Mouse (Mus musculus) MEL (cell line): ENCODE measurements around the gene Cenpf.
"Not testable (repeated sequence)": the region's sequence is repeated elsewhere in the genome, so short reads cannot be mapped to it uniquely, and the experiment has no call there.

Experiments
- CHD1 ChIP-seq: IDR thresholded peaks from 2 replicates; pipeline ENCODE4 v1.6.1; 2012; ENCODE audit warnings: low read depth, mild to moderate bottlenecking, inconsistent platforms, low read length, improper control_type of control experiment
- CTCF ChIP-seq, 3 experiments: IDR thresholded peaks in 2 of 3; conservative IDR thresholded peaks in 1 of 3; 2 replicates each; pipeline ENCODE4 v1.5.1; 2011 to 2012; ENCODE audit warnings: low read length in 3 of 3, low read depth in 2 of 3, mild to moderate bottlenecking in 2 of 3, improper control_type of control experiment in 1 of 3, inconsistent platforms in 1 of 3, mixed read lengths in 1 of 3, moderate library complexity in 1 of 3; ENCODE audit not compliant: control insufficient read depth in 1 of 3, insufficient read depth in 1 of 3, poor library complexity in 1 of 3, severe bottlenecking in 1 of 3
- E2F4 ChIP-seq: IDR thresholded peaks from 2 replicates; pipeline ENCODE4 v1.6.1; 2011; ENCODE audit warnings: low read depth, low read length, improper control_type of control experiment, borderline replicate concordance
- ELF1 ChIP-seq: IDR thresholded peaks from 2 replicates; pipeline ENCODE4 v1.6.1; 2014; ENCODE audit warnings: low read depth, mild to moderate bottlenecking, inconsistent platforms, low read length, improper control_type of control experiment, moderate library complexity
- EP300 ChIP-seq, 2 experiments: IDR thresholded peaks; 2 replicates each; pipeline ENCODE4 v1.6.1; 2011; ENCODE audit warnings: improper control_type of control experiment in 2 of 2, low read length in 2 of 2, low read depth in 1 of 2, mild to moderate bottlenecking in 1 of 2
- HCFC1 ChIP-seq: IDR thresholded peaks from 2 replicates; pipeline ENCODE4 v1.6.1; 2012; ENCODE audit warnings: low read depth, mild to moderate bottlenecking, inconsistent platforms, low read length, improper control_type of control experiment, moderate library complexity
- JUND ChIP-seq: IDR thresholded peaks from 2 replicates; pipeline ENCODE4 v1.6.1; 2011; ENCODE audit warnings: low read depth, mild to moderate bottlenecking, improper control_type of control experiment, low read length
- MAX ChIP-seq: IDR thresholded peaks from 2 replicates; pipeline ENCODE4 v1.6.1; 2011; ENCODE audit warnings: low read length, improper control_type of control experiment
- MAZ ChIP-seq: IDR thresholded peaks from 2 replicates; pipeline ENCODE4 v1.6.1; 2012; ENCODE audit warnings: low read depth, mild to moderate bottlenecking, inconsistent platforms, low read length, improper control_type of control experiment
- POLR2A ChIP-seq, 2 experiments: IDR thresholded peaks; 2 replicates each; pipeline ENCODE4 v1.6.1; 2011 to 2012; ENCODE audit warnings: low read length in 2 of 2, mild to moderate bottlenecking in 2 of 2, control low read depth in 1 of 2, improper control_type of control experiment in 1 of 2, low read depth in 1 of 2, moderate library complexity in 1 of 2; ENCODE audit not compliant: control insufficient read depth in 1 of 2, insufficient read depth in 1 of 2, poor library complexity in 1 of 2
- TBP ChIP-seq: IDR thresholded peaks from 2 replicates; pipeline ENCODE4 v1.8.0; 2011; ENCODE audit warnings: low read depth, low read length, improper control_type of control experiment
- UBTF ChIP-seq: IDR thresholded peaks from 2 replicates; pipeline ENCODE4 v1.6.1; 2012; ENCODE audit warnings: low read depth, mild to moderate bottlenecking, inconsistent platforms, low read length, improper control_type of control experiment, moderate library complexity, borderline replicate concordance; ENCODE audit not compliant: insufficient read depth

GRCm38 (mm10) chr1:189692442-189692841 is 4.6 kb upstream of the Cenpf start:
- not testable (repeated sequence) for TF ChIP-seq ELF1; CHD1; UBTF; HCFC1; TBP; MAZ; EP300 (IDR thresholded peaks at IDR 0.05; ENCODE audit: low read depth in 1 of 2, low read length in 2 of 2); E2F4; CTCF (IDR thresholded peaks at IDR 0.05 in 2 of 3, conservative IDR thresholded peaks at IDR 0.05 in 1 of 3; ENCODE audit: control insufficient read depth in 1 of 3, insufficient read depth in 1 of 3, low read depth in 2 of 3, low read length in 3 of 3, poor library complexity in 1 of 3, severe bottlenecking in 1 of 3); JUND; POLR2A (IDR thresholded peaks at IDR 0.05; ENCODE audit: control insufficient read depth in 1 of 2, insufficient read depth in 1 of 2, low read depth in 1 of 2, low read length in 2 of 2, poor library complexity in 1 of 2); MAX
